Mouse (Mus musculus) myocyte (in vitro differentiated cells): ENCODE measurements at regions not wholly inside any gene's neighbourhood (a gene's known extent, or its start where the extent isn't known, plus 50 kb on each side); places are given as distances from the start of the nearest gene placed in this dataset.

Experiments used
- CEBPB ChIP-seq: IDR thresholded peaks from 2 replicates; pipeline ENCODE4 v1.6.1; 2011; ENCODE audit warnings: mild to moderate bottlenecking, moderate library complexity; ENCODE audit not compliant: poor library complexity, insufficient read depth, severe bottlenecking
- MAX ChIP-seq: IDR thresholded peaks from one replicate; pipeline ENCODE4 v1.6.1; 2011; ENCODE audit warnings: low read depth, mild to moderate bottlenecking, control low read depth

DNA sequence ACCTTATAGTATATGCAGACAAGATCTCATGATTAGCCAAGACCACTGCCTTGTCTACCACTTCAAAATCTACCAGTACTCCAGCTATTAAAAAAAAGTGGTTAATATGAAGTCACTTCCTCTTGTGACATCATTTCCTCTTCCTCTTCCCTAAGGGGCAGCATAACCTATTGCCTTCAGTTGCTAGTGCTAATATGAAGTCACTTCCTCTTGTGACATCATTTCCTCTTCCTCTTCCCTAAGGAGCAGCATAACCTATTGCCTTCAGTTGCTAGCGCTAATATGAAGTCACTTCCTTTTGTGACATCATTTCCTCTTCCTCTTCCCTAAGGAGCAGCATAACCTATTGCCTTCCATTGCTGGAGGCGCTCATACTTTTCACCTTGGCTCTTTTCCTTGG, 218.2 kb downstream of the Rpap3 start:
- TF ChIP-seq MAX, result no peak
- TF ChIP-seq CEBPB, result no peak
